Mouse (Mus musculus) large intestine, adult 2 months (tissue): Measurements from ENCODE around the gene Olfr120. TPM values are rescaled to one million over a fixed set of nuclear protein-coding genes. Genes with fewer than 3 reads are reported as not detected.
"Not testable (repeated sequence)": the region's sequence is repeated elsewhere in the genome, so short reads cannot be mapped to it uniquely, and the experiment has no call there.

Source experiments
- DNase-seq: peaks from one replicate; pipeline ENCODE4 v3.0.0-alpha.2; 2012; ENCODE audit warnings: low read depth, low spot score
- WGBS: fragments of 180-500 bp; shearing (Covaris S2); methylation state at CpG from one replicate; pipeline ENCODE4 v1.1.7; 2018; 5-methylcytosine and 5-hydroxymethylcytosine counted together
- polyA plus RNA-seq: library from polyadenylated mRNA; depleted of rRNA; stranded (reverse); fragments of >200 nt; gene quantifications from 2 replicates; pipeline ENCODE4 v1.2.3, GENCODE M21; 2012; rRNA removed

Olfr120 gene
- not detected in 2 replicates for polyA plus RNA-seq

DNA sequence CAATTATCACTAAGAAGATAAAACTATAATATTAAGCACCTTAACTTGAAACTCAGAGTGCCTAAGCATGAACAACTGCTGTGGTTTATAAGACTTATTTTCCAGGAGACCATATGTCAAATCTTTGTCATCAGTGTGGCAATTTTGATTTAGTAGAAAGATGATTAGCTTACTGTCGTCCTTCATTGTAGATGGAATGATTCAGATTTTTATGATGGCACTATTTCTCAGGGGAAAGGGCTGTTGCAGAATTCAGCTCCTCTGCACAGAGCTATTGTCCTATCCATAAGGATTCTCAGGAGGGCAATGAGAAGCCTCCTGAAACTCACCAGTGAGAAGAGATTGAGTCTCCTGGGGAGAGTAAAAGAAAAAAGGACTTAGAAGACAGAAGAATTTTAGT lies at the start of gene Olfr120:
TSS of gene Olfr120 (plus strand) at position 301 of the 400 bp plus-strand sequence.
- WGBS: 42% methylated on average over 1 of the region's 1 CpGs
- DNase-seq: no peak

- not testable (repeated sequence) for DNase-seq
- 65% methylated on average over 1 of the region's 1 CpGs for WGBS
Observed at GRCm38 (mm10) chr17:37696264-37696663, 25.3 kb upstream of the Olfr120 start, which contains the start of gene Olfr119. Olfr119 (plus strand) TSS chr17:37696564.

DNA sequence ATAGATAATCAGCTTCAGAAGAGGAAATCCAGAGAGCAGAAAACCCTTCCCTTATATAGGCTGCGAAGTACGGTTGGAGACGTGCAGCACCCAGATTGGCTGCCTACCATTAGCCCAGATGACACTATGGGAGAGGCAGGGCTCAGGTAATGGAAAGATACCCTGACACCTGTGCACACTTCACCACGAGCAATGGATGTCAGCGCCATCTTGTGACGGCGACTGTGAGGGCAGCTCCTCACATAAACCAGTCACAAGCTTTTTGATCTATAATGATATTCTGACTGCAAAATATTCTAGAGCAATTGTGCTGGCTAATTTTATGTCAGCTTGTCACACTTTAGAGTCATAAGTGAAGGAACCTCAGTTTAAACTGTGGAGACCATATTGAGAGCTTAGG lies 16.5 kb downstream of the Olfr120 start:
- DNase-seq: no peak
- 52% methylated on average over 7 of the region's 7 CpGs for WGBS

- DNase-seq: no peak
- 82% methylated on average over 4 of the region's 4 CpGs for WGBS
Observed at GRCm38 (mm10) chr17:37768307-37768706, 46.7 kb downstream of the Olfr120 start, which contains the start of gene Olfr122. Olfr122 (plus strand) TSS chr17:37768607.

Other genes with a start within 250 kb of the Olfr120 start
- 1.8 and 2.3 TPM in 2 replicates for gene H2-M2, start 238.3 kb upstream of the Olfr120 start, polyA plus RNA-seq
- gene Olfr110, start 229.3 kb upstream of the Olfr120 start, polyA plus RNA-seq: not detected in 2 replicates
- gene Olfr111, start 213.8 kb upstream of the Olfr120 start, polyA plus RNA-seq: 0.07 TPM in 1 of 2 replicates, not detected in the other
- gene Olfr112, start 152.4 kb upstream of the Olfr120 start, polyA plus RNA-seq: not detected in 2 replicates
- not detected in 2 replicates for gene Olfr113, start 144.1 kb upstream of the Olfr120 start, polyA plus RNA-seq
- gene Olfr114, start 129.1 kb upstream of the Olfr120 start, polyA plus RNA-seq: not detected in 2 replicates
- not detected in 2 replicates for gene Olfr115, start 94.7 kb upstream of the Olfr120 start, polyA plus RNA-seq
- not detected in 2 replicates for gene Olfr116, start 94.6 kb upstream of the Olfr120 start, polyA plus RNA-seq
- gene Olfr117, start 58.0 kb upstream of the Olfr120 start, polyA plus RNA-seq: not detected in 2 replicates
- not detected in 2 replicates for gene Olfr118, start 54.8 kb upstream of the Olfr120 start, polyA plus RNA-seq
- gene Olfr119, start 25.2 kb upstream of the Olfr120 start, polyA plus RNA-seq: not detected in 2 replicates
- not detected in 2 replicates for gene Olfr121, start 27.0 kb downstream of the Olfr120 start, polyA plus RNA-seq
- gene Olfr122, start 46.8 kb downstream of the Olfr120 start, polyA plus RNA-seq: not detected in 2 replicates
- gene Olfr123, start 71.7 kb downstream of the Olfr120 start, polyA plus RNA-seq: not detected in 2 replicates
- gene Olfr124, start 78.1 kb downstream of the Olfr120 start, polyA plus RNA-seq: not detected in 2 replicates
- gene Olfr125, start 111.1 kb downstream of the Olfr120 start, polyA plus RNA-seq: not detected in 2 replicates
- not detected in 2 replicates for gene Olfr126, start 125.7 kb downstream of the Olfr120 start, polyA plus RNA-seq
- not detected in 2 replicates for gene Olfr127, start 178.6 kb downstream of the Olfr120 start, polyA plus RNA-seq
- not detected in 2 replicates for gene Olfr128, start 198.7 kb downstream of the Olfr120 start, polyA plus RNA-seq
- gene Olfr761, start 231.3 kb downstream of the Olfr120 start, polyA plus RNA-seq: not detected in 2 replicates